Mouse (Mus musculus) C3H10T1/2 (cell line): ENCODE data around the gene Eda2r. TPM values are rescaled to one million over a fixed set of nuclear protein-coding genes. Genes with fewer than 3 reads are reported as not detected.

Source experiments
- polyA plus RNA-seq, 2 experiments: library from polyadenylated mRNA; unstranded; fragments of >200 nt; fragmentation: generic; extraction: Trizol; gene quantifications; one replicate each; pipeline ENCODE4 v1.2.1; 2012; ENCODE audit warnings: missing spikeins in 2 of 2

The Eda2r gene
- polyA plus RNA-seq, result 1 to 10 TPM in 1 of 2 experiments, under 1 TPM in 1; 0.49 to 3.1 TPM

GRCm38 (mm10) chrX:97377065-97377421 lies at the start of gene Eda2r:
TSS of gene Eda2r (minus strand) at chrX:97377216.

